In genomic region chr6:93729702-93730101, GRCm38 (mm10) we compare ENCODE assay signal across 11 mouse cellular contexts.
DNase-seq lines count a peak whose midpoint lies in the region; ATAC-seq and TF ChIP-seq lines count a peak whose summit lies in the region.
"Had no signal": no experiment of that assay in that cellular context is flagged by ENCODE, and none has a peak within 500 bp of the region (broad histone marks: within the 10 kb centered on the region; RNA-seq: fewer than 3 reads in every experiment).

No protein-coding gene starts in this region.

- H3K36me3 ChIP-seq in forebrain, postnatal 0 days (ENCODE audit: insufficient read depth) = no peaks in the 10 kb centered on the region; the same call in 1 of the 2 replicates
- no peaks in the 10 kb centered on the region for H3K36me3 ChIP-seq in forebrain, embryonic 16.5 days (ENCODE audit: control insufficient read depth, insufficient read depth)
- H3K36me3 ChIP-seq in limb, embryonic 11.5 days (ENCODE audit: control insufficient read depth, insufficient read depth, low read length) = no peaks in the 10 kb centered on the region
- H3K36me3 ChIP-seq in limb, embryonic 10.5 days = no peaks in the 10 kb centered on the region
- no peaks in the 10 kb centered on the region for H3K36me3 ChIP-seq in ES-Bruce4 (ENCODE audit: control insufficient read depth, insufficient read depth, low read length, poor library complexity, severe bottlenecking)
- H3K36me3 ChIP-seq: heart, embryonic 13.5 days had no signal

- TF ChIP-seq EP300 in ES-Bruce4 (IDR thresholded peaks at IDR 0.05; ENCODE audit: insufficient read depth, low read depth, low read length) = no peak

- no peak overlapping the region for H3K27ac ChIP-seq in forebrain, postnatal 0 days (ENCODE audit: low read depth, low read length)
- no peak overlapping the region for H3K27ac ChIP-seq in forebrain, embryonic 16.5 days (ENCODE audit: low read length)
- no peak overlapping the region for H3K27ac ChIP-seq in limb, embryonic 11.5 days (replicated peaks; ENCODE audit: low read depth, low read length)
- H3K27ac ChIP-seq in limb, embryonic 10.5 days = no peak overlapping the region
- no peak overlapping the region for H3K27ac ChIP-seq in ES-Bruce4 (ENCODE audit: insufficient read depth, low read length)
- H3K27ac ChIP-seq: heart, embryonic 13.5 days had no signal

- DNase-seq in forebrain, postnatal 0 days = peak; percentile 36
- DNase-seq in limb, embryonic 11.5 days (ENCODE audit: low spot score) = peak; percentile 41
- DNase-seq in limb, embryonic 10.5 days (ENCODE audit: low spot score) = no peak
- peak; percentile 58 for DNase-seq in embryo, embryonic 11 days
- no peak for DNase-seq in layer of hippocampus, adult 8-10 months (ENCODE audit: low spot score in 2 of 2)
- DNase-seq: thymus, postnatal 14 days had no signal

- H3K9me3 ChIP-seq in forebrain, postnatal 0 days (ENCODE audit: low read length) = no peaks in the 10 kb centered on the region
- no peaks in the 10 kb centered on the region for H3K9me3 ChIP-seq in forebrain, embryonic 16.5 days (ENCODE audit: control insufficient read depth, low read length)
- H3K9me3 ChIP-seq in limb, embryonic 11.5 days (ENCODE audit: control insufficient read depth, low read length) = no peaks in the 10 kb centered on the region
- no peaks in the 10 kb centered on the region for H3K9me3 ChIP-seq in limb, embryonic 10.5 days (replicated peaks)
- H3K9me3 ChIP-seq in ES-Bruce4 (replicated peaks; ENCODE audit: control insufficient read depth, insufficient read depth, low read length, poor library complexity, severe bottlenecking) = no peaks in the 10 kb centered on the region
- H3K9me3 ChIP-seq: heart, embryonic 13.5 days had no signal

- H3K4me2 ChIP-seq in forebrain, postnatal 0 days (ENCODE audit: low read depth) = no peak overlapping the region
- H3K4me2 ChIP-seq in forebrain, embryonic 16.5 days (ENCODE audit: low read length) = no peak overlapping the region
- H3K4me2 ChIP-seq in limb, embryonic 11.5 days (ENCODE audit: low read depth, severe bottlenecking) = no peak overlapping the region
- H3K4me2 ChIP-seq: heart, embryonic 13.5 days had no signal

- TF ChIP-seq CTCF in forebrain, postnatal 0 days (IDR thresholded peaks at IDR 0.05; ENCODE audit: low read depth) = peak; percentile 63
- TF ChIP-seq CTCF in ES-Bruce4 (IDR thresholded peaks at IDR 0.05; ENCODE audit: low read depth, low read length) = peak; percentile 68

- no peak for TF ChIP-seq POLR2A in ES-Bruce4 (IDR thresholded peaks at IDR 0.05; ENCODE audit: insufficient read depth, low read length)

- H3K4me1 ChIP-seq in forebrain, postnatal 0 days (ENCODE audit: insufficient read depth) = no peaks in the 10 kb centered on the region
- peaks cover 4% of the 10 kb centered on the region for H3K4me1 ChIP-seq in forebrain, embryonic 16.5 days (replicated peaks; ENCODE audit: control insufficient read depth, insufficient read depth, low read length)
- peaks cover 4% of the 10 kb centered on the region; the same call in 1 of the 2 replicates for H3K4me1 ChIP-seq in limb, embryonic 11.5 days (ENCODE audit: control insufficient read depth, insufficient read depth, low read length)
- peaks cover 13% of the 10 kb centered on the region; the same call in 1 of the 2 replicates for H3K4me1 ChIP-seq in limb, embryonic 10.5 days
- H3K4me1 ChIP-seq in ES-Bruce4 (ENCODE audit: control insufficient read depth, insufficient read depth, low read length) = peaks cover 2% of the 10 kb centered on the region
- H3K4me1 ChIP-seq: megakaryocyte, embryonic 14.5 days had no signal

- no peak for ATAC-seq in forebrain, postnatal 0 days
- no peak for ATAC-seq in forebrain, embryonic 16.5 days
- ATAC-seq in limb, embryonic 11.5 days (ENCODE audit: insufficient number of reproducible peaks, low FRiP score, low TSS enrichment, low read depth) = no peak
- ATAC-seq in erythroblast, adult 5-6 weeks (replicated peaks; ENCODE audit: low FRiP score, poor library complexity, severe bottlenecking) = no peak

- no peak overlapping the region for H3K9ac ChIP-seq in forebrain, postnatal 0 days
- no peak overlapping the region for H3K9ac ChIP-seq in forebrain, embryonic 16.5 days (replicated peaks; ENCODE audit: low read depth, low read length)
- no peak overlapping the region for H3K9ac ChIP-seq in limb, embryonic 11.5 days (ENCODE audit: low read length)
- H3K9ac ChIP-seq in ES-Bruce4 (ENCODE audit: low read depth, poor library complexity, severe bottlenecking) = no peak overlapping the region
- H3K9ac ChIP-seq: heart, embryonic 13.5 days had no signal

- no peak overlapping the region for H3K4me3 ChIP-seq in forebrain, postnatal 0 days (ENCODE audit: low read depth, low read length)
- no peak overlapping the region for H3K4me3 ChIP-seq in forebrain, embryonic 16.5 days (replicated peaks; ENCODE audit: low read length)
- H3K4me3 ChIP-seq in limb, embryonic 11.5 days (ENCODE audit: low read depth, low read length) = no peak overlapping the region
- H3K4me3 ChIP-seq in limb, embryonic 10.5 days = no peak overlapping the region
- no peak overlapping the region for H3K4me3 ChIP-seq in ES-Bruce4 (ENCODE audit: low read depth, low read length)
- H3K4me3 ChIP-seq: heart, embryonic 13.5 days; megakaryocyte, embryonic 14.5 days had no signal

- WGBS in forebrain, postnatal 0 days = 75% methylated on average over 8 of the region's 8 CpGs
- WGBS in forebrain, embryonic 16.5 days = 73% methylated on average over 8 of the region's 8 CpGs
- WGBS in limb, embryonic 11.5 days = 71% methylated on average over 8 of the region's 8 CpGs
- 70% methylated on average over 8 of the region's 8 CpGs for WGBS in limb, embryonic 10.5 days

- no peaks in the 10 kb centered on the region for H3K27me3 ChIP-seq in forebrain, postnatal 0 days (ENCODE audit: insufficient read depth, low read length)
- H3K27me3 ChIP-seq in forebrain, embryonic 16.5 days (replicated peaks; ENCODE audit: control insufficient read depth, insufficient read depth, low read length) = no peaks in the 10 kb centered on the region
- no peaks in the 10 kb centered on the region for H3K27me3 ChIP-seq in limb, embryonic 11.5 days (ENCODE audit: control insufficient read depth, insufficient read depth, low read length)
- no peaks in the 10 kb centered on the region for H3K27me3 ChIP-seq in limb, embryonic 10.5 days (ENCODE audit: low read depth, poor library complexity, severe bottlenecking)
- H3K27me3 ChIP-seq in ES-Bruce4 (ENCODE audit: control insufficient read depth, insufficient read depth, low read length, poor library complexity, severe bottlenecking) = no peaks in the 10 kb centered on the region
- H3K27me3 ChIP-seq: heart, embryonic 13.5 days; megakaryocyte, embryonic 14.5 days had no signal

Comparison
In these comparisons a context has a peak if more than half of its experiments do, and no peak if none do; other contexts are left out.
1. DNase-seq: peak in forebrain, postnatal 0 days (single experiment), limb, embryonic 11.5 days (single experiment) and embryo, embryonic 11 days (single experiment); none in limb, embryonic 10.5 days (single experiment) and layer of hippocampus, adult 8-10 months (0 of 2).